Mouse (Mus musculus) cortical plate, adult 2 months (tissue): ENCODE measurements at regions not wholly inside any gene's neighbourhood (a gene's known extent, or its start where the extent isn't known, plus 50 kb on each side); places are given as distances from the start of the nearest gene placed in this dataset.

ENCODE experiments used
- CTCF ChIP-seq: fragments of 200-500 bp; IDR thresholded peaks from 2 replicates; pipeline ENCODE4 v1.5.1; 2011; ENCODE audit warnings: mild to moderate bottlenecking, control low read depth, low read length; ENCODE audit not compliant: insufficient read depth; ENCODE audit errors: extremely low read depth
- POLR2A ChIP-seq: fragments of 200-500 bp; IDR thresholded peaks from 2 replicates; pipeline ENCODE4 v1.6.1; 2011; ENCODE audit warnings: mild to moderate bottlenecking, low read length, control low read depth; ENCODE audit not compliant: insufficient read depth; ENCODE audit errors: extremely low read depth

DNA sequence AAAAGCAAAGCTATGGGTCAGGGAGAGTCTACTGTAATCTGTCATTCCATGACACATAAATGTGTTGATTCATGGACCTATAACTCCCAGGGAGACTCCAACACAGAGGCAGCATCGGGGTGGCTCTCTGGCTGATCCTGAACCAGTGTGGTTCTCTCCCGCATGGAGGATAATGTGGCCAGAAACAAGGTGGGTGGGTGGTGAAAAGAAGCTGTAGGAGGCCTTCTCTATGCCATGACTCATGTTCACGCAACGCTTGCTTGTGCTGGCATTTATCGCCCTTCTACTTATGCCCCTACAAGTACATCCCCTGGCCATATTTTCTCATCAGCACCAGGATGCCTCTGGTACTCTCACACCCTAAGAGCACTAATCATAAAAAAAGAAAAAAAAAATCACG, 86.6 kb downstream of the Nptx2 start:
- no peak for TF ChIP-seq CTCF
- TF ChIP-seq POLR2A = no peak
